Mouse (Mus musculus) myocyte (in vitro differentiated cells): ENCODE results near the gene Cipc. TPM values are rescaled to one million over a fixed set of nuclear protein-coding genes. Genes with fewer than 3 reads are reported as not detected.

ENCODE experiments used
- H3K27me3 ChIP-seq: one replicate; pipeline ENCODE4 v1.6.1; 2011; ENCODE audit not compliant: control insufficient read depth, insufficient read depth, insufficient read length
- H3K36me3 ChIP-seq: one replicate; pipeline ENCODE4 v1.6.1; 2011; ENCODE audit not compliant: control insufficient read depth, insufficient read depth
- H3K4me2 ChIP-seq: one replicate; pipeline ENCODE4 v1.6.1; 2011; ENCODE audit warnings: low read depth, control low read depth
- H3K4me3 ChIP-seq: one replicate; pipeline ENCODE4 v1.5.1; 2011; ENCODE audit warnings: mild to moderate bottlenecking, control low read depth, moderate library complexity
- H3K79me2 ChIP-seq: one replicate; pipeline ENCODE4 v1.6.1; 2011; ENCODE audit not compliant: control insufficient read depth, insufficient read depth
- H3ac ChIP-seq: one replicate; pipeline ENCODE4 v1.6.1; 2011; ENCODE audit not compliant: control insufficient read depth, insufficient read length
- CEBPB ChIP-seq: IDR thresholded peaks from 2 replicates; pipeline ENCODE4 v1.6.1; 2011; ENCODE audit warnings: mild to moderate bottlenecking, moderate library complexity; ENCODE audit not compliant: poor library complexity, insufficient read depth, severe bottlenecking
- E2F4 ChIP-seq: IDR thresholded peaks from one replicate; pipeline ENCODE4 v1.6.1; 2011; ENCODE audit warnings: mild to moderate bottlenecking, control low read depth, moderate library complexity; ENCODE audit not compliant: insufficient read depth
- MAX ChIP-seq: IDR thresholded peaks from one replicate; pipeline ENCODE4 v1.6.1; 2011; ENCODE audit warnings: low read depth, mild to moderate bottlenecking, control low read depth
- MYOD1 ChIP-seq, 3 experiments: IDR thresholded peaks; one replicate each; pipeline ENCODE4 v1.6.1; 2011; ENCODE audit warnings: control low read depth in 2 of 3, low read depth in 2 of 3, mild to moderate bottlenecking in 2 of 3, moderate library complexity in 1 of 3; ENCODE audit not compliant: insufficient read length in 2 of 3, control insufficient read depth in 1 of 3
- MYOG ChIP-seq, 3 experiments: IDR thresholded peaks; one replicate each; pipeline ENCODE4 v1.6.1; 2011; ENCODE audit warnings: control low read depth in 2 of 3, low read depth in 2 of 3, mild to moderate bottlenecking in 2 of 3; ENCODE audit not compliant: insufficient read length in 2 of 3, control insufficient read depth in 1 of 3, insufficient read depth in 1 of 3
- POLR2A ChIP-seq: IDR thresholded peaks from one replicate; pipeline ENCODE4 v1.6.1; 2011; ENCODE audit warnings: low read depth, mild to moderate bottlenecking, control low read depth, moderate library complexity; ENCODE audit not compliant: insufficient read length
- POLR2AphosphoS2 ChIP-seq: IDR thresholded peaks from one replicate; pipeline ENCODE4 v1.6.1; 2011; ENCODE audit warnings: low read depth, control low read depth; ENCODE audit not compliant: insufficient read length
- REST ChIP-seq: IDR thresholded peaks from one replicate; pipeline ENCODE4 v1.6.1; 2011; ENCODE audit warnings: mild to moderate bottlenecking, control low read depth, moderate library complexity; ENCODE audit not compliant: insufficient read depth, insufficient read length
- SRF ChIP-seq: IDR thresholded peaks from one replicate; pipeline ENCODE4 v1.6.1; 2011; ENCODE audit warnings: low read depth; ENCODE audit not compliant: control insufficient read depth, insufficient read length
- TCF12 ChIP-seq: IDR thresholded peaks from one replicate; pipeline ENCODE4 v1.6.1; 2011; ENCODE audit warnings: mild to moderate bottlenecking, control low read depth; ENCODE audit not compliant: poor library complexity, insufficient read depth, severe bottlenecking
- TCF3 ChIP-seq: IDR thresholded peaks from one replicate; pipeline ENCODE4 v1.6.1; 2011; ENCODE audit warnings: low read depth, control low read depth; ENCODE audit not compliant: insufficient read length
- USF1 ChIP-seq: IDR thresholded peaks from one replicate; pipeline ENCODE4 v1.6.1; 2011; ENCODE audit warnings: low read depth, mild to moderate bottlenecking, control low read depth, moderate library complexity
- polyA plus RNA-seq: library from polyadenylated mRNA; unstranded; fragments of >200 nt; fragmentation: generic; extraction: Trizol; gene quantifications from one replicate; pipeline ENCODE4 v1.2.1, GENCODE M21; 2012; ENCODE audit warnings: missing spikeins

Gene Cipc
- polyA plus RNA-seq, 1 experiment, result 14.7 TPM

- H3K4me3 ChIP-seq, result peak overlapping the region; percentile 81
- TF ChIP-seq SRF (no peak), POLR2A (peak; percentile 28), CEBPB (no peak)
- peak overlapping the region; percentile 89 for H3K4me2 ChIP-seq
- H3K79me2 ChIP-seq, result peaks cover 34% of the 10 kb centered on the region
- peak overlapping the region; percentile 72 for H3ac ChIP-seq
- H3K27me3 ChIP-seq, result no peaks in the 10 kb centered on the region
- no peaks in the 10 kb centered on the region for H3K36me3 ChIP-seq
Observed at GRCm38 (mm10) chr12:86946301-86946781, 502 bp upstream of the Cipc start.

- Histone ChIP-seq H3ac (peak overlapping the region; percentile 72), H3K4me3 (peak overlapping the region; percentile 81), H3K79me2 (peaks cover 41% of the 10 kb centered on the region), H3K27me3 (no peaks in the 10 kb centered on the region), H3K4me2 (peak overlapping the region; percentile 97), H3K36me3 (peaks cover 6% of the 10 kb centered on the region)
- no peak for TF ChIP-seq REST
- no peak for TF ChIP-seq POLR2AphosphoS2
- TF ChIP-seq CEBPB, result no peak
- no peak for TF ChIP-seq USF1
- no peak for TF ChIP-seq SRF
- TF ChIP-seq MYOG (IDR thresholded peaks at IDR 0.05; ENCODE audit: control insufficient read depth in 1 of 3, insufficient read depth in 1 of 3, insufficient read length in 2 of 3, low read depth in 2 of 3), result no peak
- TF ChIP-seq MYOD1 (IDR thresholded peaks at IDR 0.05; ENCODE audit: control insufficient read depth in 1 of 3, insufficient read length in 2 of 3, low read depth in 2 of 3), result no peak
- no peak for TF ChIP-seq POLR2A
- no peak for TF ChIP-seq TCF3
- TF ChIP-seq E2F4, result no peak
- TF ChIP-seq MAX, result no peak
- TF ChIP-seq TCF12, result no peak
Observed at GRCm38 (mm10) chr12:86947681-86948401, 998 bp downstream of the Cipc start.

DNA sequence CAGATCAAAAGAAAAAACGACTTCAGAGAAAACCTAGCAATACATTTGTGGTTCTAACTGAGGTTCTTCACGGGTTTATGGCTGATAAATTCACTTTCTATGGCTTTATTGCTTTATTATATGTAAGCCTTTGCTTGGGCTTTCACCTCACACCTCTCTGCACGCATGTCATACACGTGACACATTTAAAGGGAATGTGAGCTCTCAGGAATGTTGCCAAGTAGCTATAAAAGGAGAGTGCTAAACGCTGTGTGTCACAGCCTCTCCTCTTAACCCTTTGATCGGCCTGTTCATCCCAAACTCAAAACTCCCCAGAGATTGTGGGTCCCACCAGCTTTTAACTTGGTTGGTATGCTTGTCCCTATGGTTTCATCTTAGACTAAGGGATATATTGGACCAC, 1.8 kb downstream of the Cipc start:
- H3K4me2 ChIP-seq, result peak overlapping the region; percentile 97
- H3K36me3 ChIP-seq, result peaks cover 7% of the 10 kb centered on the region
- no peak overlapping the region for H3ac ChIP-seq
- no peaks in the 10 kb centered on the region for H3K27me3 ChIP-seq
- H3K4me3 ChIP-seq, result peak overlapping the region; percentile 81
- TF ChIP-seq TCF12 (no peak), POLR2A (no peak), SRF (peak; percentile 70), TCF3 (no peak), REST (no peak), MAX (peak; percentile 40), USF1 (peak; percentile 62)
- peaks cover 41% of the 10 kb centered on the region for H3K79me2 ChIP-seq

DNA sequence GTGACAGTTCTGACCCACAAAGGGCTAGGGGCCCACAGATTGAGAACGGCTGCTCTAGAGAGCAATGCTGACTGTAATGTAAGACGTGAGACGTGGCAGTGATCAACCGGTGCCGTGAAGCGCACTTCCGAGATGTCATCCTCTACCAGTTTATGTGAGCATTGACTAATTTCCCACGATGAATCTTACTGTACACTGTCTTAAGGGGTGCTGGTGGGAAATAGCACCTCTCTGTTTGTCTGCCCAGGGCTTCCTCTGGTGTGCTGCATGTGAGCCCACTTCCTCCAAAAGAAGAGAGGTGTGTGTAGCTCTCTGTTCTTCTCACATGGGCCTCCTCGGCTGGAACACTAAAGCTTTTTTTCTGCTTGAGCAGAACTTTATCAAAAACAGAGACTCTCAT, 2.7 kb downstream of the Cipc start:
- Histone ChIP-seq H3K4me3 (no peak overlapping the region), H3K27me3 (no peaks in the 10 kb centered on the region), H3ac (no peak overlapping the region), H3K36me3 (peaks cover 15% of the 10 kb centered on the region), H3K79me2 (peaks cover 41% of the 10 kb centered on the region), H3K4me2 (peak overlapping the region; percentile 97)
- TF ChIP-seq TCF3 (no peak), USF1 (no peak), SRF (no peak), MYOD1 (IDR thresholded peaks at IDR 0.05; ENCODE audit: control insufficient read depth in 1 of 3, insufficient read length in 2 of 3, low read depth in 2 of 3) (no peak), CEBPB (no peak), POLR2A (no peak)

- Histone ChIP-seq H3K36me3 (peaks cover 16% of the 10 kb centered on the region), H3K4me3 (no peak overlapping the region), H3K79me2 (peaks cover 41% of the 10 kb centered on the region), H3K27me3 (no peaks in the 10 kb centered on the region), H3K4me2 (no peak overlapping the region), H3ac (no peak overlapping the region)
- TF ChIP-seq MYOD1 (IDR thresholded peaks at IDR 0.05; ENCODE audit: control insufficient read depth in 1 of 3, insufficient read length in 2 of 3, low read depth in 2 of 3), result no peak
- no peak for TF ChIP-seq POLR2A
- no peak for TF ChIP-seq TCF3
- TF ChIP-seq USF1, result no peak
- TF ChIP-seq MYOG (IDR thresholded peaks at IDR 0.05; ENCODE audit: control insufficient read depth in 1 of 3, insufficient read depth in 1 of 3, insufficient read length in 2 of 3, low read depth in 2 of 3), result no peak
- TF ChIP-seq E2F4, result no peak
- TF ChIP-seq MAX, result no peak
- TF ChIP-seq CEBPB, result no peak
- TF ChIP-seq SRF, result no peak
- TF ChIP-seq POLR2AphosphoS2, result no peak
- no peak for TF ChIP-seq REST
- no peak for TF ChIP-seq TCF12
Observed at GRCm38 (mm10) chr12:86950161-86950960, 3.5 kb downstream of the Cipc start.
